Mouse (Mus musculus): ENCODE results near the gene Mysm1. TPM values are rescaled to one million over a fixed set of nuclear protein-coding genes. Genes with fewer than 3 reads are reported as not detected.

Gene Mysm1
- polyA plus RNA-seq, 1 experiment from 2014 or later = 23.1 TPM

Other genes starting within 250 kb of the Mysm1 start
- 8.8 TPM in 2 replicates for gene Tek, start 239.8 kb downstream of the Mysm1 start, polyA plus RNA-seq (2016; fragmentation: Nextera tagmentation; extraction: Ambion mirVana)
- gene Eqtn, start 50.3 kb downstream of the Mysm1 start, polyA plus RNA-seq (2016; fragmentation: Nextera tagmentation; extraction: Ambion mirVana) = 0.13 and 0.30 TPM in 2 replicates
- 63.7 and 64.6 TPM in 2 replicates for gene Jun, start 73.1 kb upstream of the Mysm1 start, polyA plus RNA-seq (2016; fragmentation: Nextera tagmentation; extraction: Ambion mirVana)

Measured in hindbrain, embryonic 10.5 days (tissue).